Mouse (Mus musculus) erythroblast, embryonic 14.5 days (primary cell): ENCODE measurements around the gene 1110032A03Rik.

ENCODE experiments used
- GATA1 ChIP-seq: IDR thresholded peaks from 2 replicates; pipeline ENCODE4 v1.6.1; 2012; ENCODE audit warnings: low read length, inconsistent platforms, mixed read lengths
- TAL1 ChIP-seq: IDR thresholded peaks from 3 replicates; pipeline ENCODE4 v1.6.1; 2012; ENCODE audit warnings: low read length, inconsistent platforms, mixed read lengths

DNA sequence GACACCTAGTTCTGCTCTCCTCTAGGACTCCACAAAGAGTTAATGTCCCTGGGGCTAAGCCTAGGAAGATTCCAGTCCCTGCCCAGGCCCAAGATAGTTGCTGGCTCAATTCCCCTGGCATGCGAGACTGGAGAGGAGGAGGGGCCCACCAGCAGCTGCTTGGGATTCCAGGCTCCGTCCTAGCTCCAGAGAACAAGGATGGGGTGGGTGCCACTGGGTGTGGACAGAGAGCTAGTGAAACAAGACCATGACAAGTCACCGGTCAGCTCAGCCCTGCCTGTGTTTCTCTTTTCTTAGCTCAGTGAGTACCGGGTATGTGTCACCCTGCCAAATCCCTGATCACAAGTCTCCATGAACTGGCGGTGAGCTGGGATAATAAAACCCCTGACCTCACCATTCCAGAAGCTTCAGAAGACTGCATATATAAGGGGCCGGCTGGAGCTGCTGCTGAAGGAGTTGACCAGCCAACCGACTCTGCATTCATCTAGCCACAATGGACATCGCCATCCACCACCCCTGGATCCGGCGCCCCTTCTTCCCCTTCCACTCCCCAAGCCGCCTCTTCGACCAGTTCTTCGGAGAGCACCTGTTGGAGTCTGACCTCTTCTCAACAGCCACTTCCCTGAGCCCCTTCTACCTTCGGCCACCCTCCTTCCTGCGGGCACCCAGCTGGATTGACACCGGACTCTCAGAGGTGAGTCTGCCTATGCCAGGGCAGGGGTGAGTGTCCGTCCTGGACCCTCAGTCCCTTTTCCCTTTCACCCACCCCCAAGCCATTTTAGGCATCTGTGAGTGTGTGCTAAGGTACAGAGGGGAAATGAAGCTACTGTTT, 22.3 kb downstream of the 1110032A03Rik start:
- TF ChIP-seq GATA1 (no peak), TAL1 (no peak)
